Mouse (Mus musculus) gonadal fat pad, adult 2 months (tissue): ENCODE measurements around the gene Rabgef1. TPM values are rescaled to one million over a fixed set of nuclear protein-coding genes. Genes with fewer than 3 reads are reported as not detected.
"Not testable (repeated sequence)": the region's sequence is repeated elsewhere in the genome, so short reads cannot be mapped to it uniquely, and the experiment has no call there.

Source experiments
- DNase-seq: peaks from one replicate; pipeline ENCODE4 v3.0.0-alpha.2; 2012; ENCODE audit warnings: low read depth
- polyA plus RNA-seq: library from polyadenylated mRNA; depleted of rRNA; stranded (reverse); fragments of >200 nt; gene quantifications from 2 replicates; pipeline ENCODE4 v1.2.3, GENCODE M21; 2012

Gene Rabgef1
- polyA plus RNA-seq, 1 experiment, result 23.7 TPM

GRCm38 (mm10) chr5:130212956-130213355 is 41.4 kb downstream of the Rabgef1 start:
- DNase-seq, result no peak

GRCm38 (mm10) chr5:130216781-130217180 is 45.2 kb downstream of the Rabgef1 start, which contains the start of gene Tmem248:
Tmem248 (plus strand) TSS chr5:130217081.
- DNase-seq, result no peak

- DNase-seq, result no peak
Observed at GRCm38 (mm10) chr5:130217406-130217805, 45.8 kb downstream of the Rabgef1 start.

GRCm38 (mm10) chr5:130218336-130218735 is 46.7 kb downstream of the Rabgef1 start:
- DNase-seq, result no peak

GRCm38 (mm10) chr5:130221316-130221715 is 49.7 kb downstream of the Rabgef1 start:
- no peak for DNase-seq

- no peak for DNase-seq
Observed at GRCm38 (mm10) chr5:130221760-130222145, 50.2 kb downstream of the Rabgef1 start.

- DNase-seq, result no peak
Observed at GRCm38 (mm10) chr5:130222146-130223004, 50.8 kb downstream of the Rabgef1 start.

GRCm38 (mm10) chr5:130226790-130227189 is 55.2 kb downstream of the Rabgef1 start:
- no peak for DNase-seq

- DNase-seq, result no peak
Observed at GRCm38 (mm10) chr5:130228120-130228519, 56.5 kb downstream of the Rabgef1 start.

- no peak for DNase-seq
Observed at GRCm38 (mm10) chr5:130236302-130236701, 64.7 kb downstream of the Rabgef1 start.

- no peak for DNase-seq
Observed at GRCm38 (mm10) chr5:130239236-130239635, 67.6 kb downstream of the Rabgef1 start.

GRCm38 (mm10) chr5:130239856-130240255 is 68.3 kb downstream of the Rabgef1 start:
- DNase-seq, result no peak

- DNase-seq, result no peak
Observed at GRCm38 (mm10) chr5:130241426-130241825, 69.8 kb downstream of the Rabgef1 start.

- no peak for DNase-seq
Observed at GRCm38 (mm10) chr5:130247823-130248222, 76.2 kb downstream of the Rabgef1 start.

GRCm38 (mm10) chr5:130254164-130255016 is 82.8 kb downstream of the Rabgef1 start:
- DNase-seq, result no peak

- peak; percentile 67 for DNase-seq
Observed at GRCm38 (mm10) chr5:130255017-130255720, 83.6 kb downstream of the Rabgef1 start, which contains the start of the genes Sbds and Tyw1. Sbds (minus strand) TSS chr5:130255530. Tyw1 (plus strand) TSS chr5:130255619.

- not testable (repeated sequence) for DNase-seq
Observed at GRCm38 (mm10) chr5:130255799-130256525, 84.4 kb downstream of the Rabgef1 start.

GRCm38 (mm10) chr5:130256678-130257271 is 85.2 kb downstream of the Rabgef1 start:
- peak; percentile 90 for DNase-seq

GRCm38 (mm10) chr5:130257303-130257702 is 85.7 kb downstream of the Rabgef1 start:
- no peak for DNase-seq

GRCm38 (mm10) chr5:130263454-130263853 is 91.9 kb downstream of the Rabgef1 start:
- DNase-seq, result no peak
